Comparison of ENCODE assay signal across 13 mouse cellular contexts in genomic region chr7:143944421-143944980, GRCm38 (mm10). TPM values are rescaled to one million over a fixed set of nuclear protein-coding genes. Genes with fewer than 3 reads are reported as not detected.
DNase-seq lines count a peak whose midpoint lies in the region; ATAC-seq and TF ChIP-seq lines count a peak whose summit lies in the region.
"Had no signal": no experiment of that assay in that cellular context is flagged by ENCODE, and none has a peak within 500 bp of the region (broad histone marks: within the 10 kb centered on the region; RNA-seq: fewer than 3 reads in every experiment).

No protein-coding gene starts in this region.

- H3K4me1 ChIP-seq in stomach, embryonic 16.5 days (ENCODE audit: control insufficient read depth, insufficient read depth, low read length), result no peaks in the 10 kb centered on the region
- H3K4me1 ChIP-seq in stomach, postnatal 0 days (replicated peaks; ENCODE audit: control insufficient read depth, insufficient read depth), result no peaks in the 10 kb centered on the region
- H3K4me1 ChIP-seq: embryonic facial prominence, embryonic 12.5 days; heart, embryonic 10.5 days had no signal

- no peak overlapping the region for H3K27ac ChIP-seq in stomach, embryonic 16.5 days (ENCODE audit: low read length)
- no peak overlapping the region for H3K27ac ChIP-seq in stomach, postnatal 0 days (replicated peaks)
- H3K27ac ChIP-seq: embryonic facial prominence, embryonic 12.5 days; heart, embryonic 10.5 days; kidney, postnatal 0 days had no signal

- 56% methylated on average over 6 of the region's 6 CpGs for WGBS in stomach, embryonic 16.5 days
- 41% methylated on average over 6 of the region's 6 CpGs for WGBS in stomach, postnatal 0 days

- H3K4me2 ChIP-seq in stomach, embryonic 16.5 days (ENCODE audit: low read depth, low read length), result no peak overlapping the region
- no peak overlapping the region for H3K4me2 ChIP-seq in stomach, postnatal 0 days (replicated peaks; ENCODE audit: low read depth)
- H3K4me2 ChIP-seq: embryonic facial prominence, embryonic 12.5 days had no signal

- no peak overlapping the region for H3K9ac ChIP-seq in stomach, embryonic 16.5 days (ENCODE audit: low read length)
- H3K9ac ChIP-seq in stomach, postnatal 0 days (ENCODE audit: low read length), result no peak overlapping the region
- H3K9ac ChIP-seq: embryonic facial prominence, embryonic 12.5 days had no signal

- no peak for TF ChIP-seq EP300 in stomach, postnatal 0 days (optimal IDR thresholded peaks at IDR 0.05)

- peak; percentile 61; the same call in 1 of the 2 replicates for ATAC-seq in stomach, embryonic 16.5 days (ENCODE audit: insufficient read depth, low FRiP score)
- no peak for ATAC-seq in stomach, postnatal 0 days (ENCODE audit: low FRiP score, low TSS enrichment)

- H3K4me3 ChIP-seq in stomach, embryonic 16.5 days (replicated peaks; ENCODE audit: low read length), result no peak overlapping the region
- no peak overlapping the region for H3K4me3 ChIP-seq in stomach, postnatal 0 days (ENCODE audit: low read depth, low read length)
- H3K4me3 ChIP-seq: embryonic facial prominence, embryonic 12.5 days; heart, embryonic 10.5 days had no signal

- no peaks in the 10 kb centered on the region for H3K9me3 ChIP-seq in stomach, embryonic 16.5 days (replicated peaks; ENCODE audit: control insufficient read depth, low read length)
- H3K9me3 ChIP-seq in stomach, postnatal 0 days (ENCODE audit: control insufficient read depth, low read length), result no peaks in the 10 kb centered on the region
- H3K9me3 ChIP-seq: embryonic facial prominence, embryonic 12.5 days; heart, embryonic 10.5 days had no signal

- H3K27me3 ChIP-seq in stomach, embryonic 16.5 days (ENCODE audit: control insufficient read depth, insufficient read depth, low read length), result no peaks in the 10 kb centered on the region
- H3K27me3 ChIP-seq in stomach, postnatal 0 days (ENCODE audit: control insufficient read depth, insufficient read depth, low read length), result 0 out of 2 replicates have a peak, but pooled peaks cover 2% of the 10 kb centered on the region
- H3K27me3 ChIP-seq: embryonic facial prominence, embryonic 12.5 days had no signal

- DNase-seq in cerebellum, adult 9-10 months, result peak; percentile 4
- DNase-seq in cerebellum, adult 8-10 months, result no peak
- peak; percentile 31 to 53 for DNase-seq in layer of hippocampus, adult 18-20 months (ENCODE audit: low spot score in 2 of 2)
- DNase-seq in layer of hippocampus, adult 9-10 months (ENCODE audit: low spot score), result no peak
- DNase-seq in stomach, postnatal 0 days (ENCODE audit: low spot score), result no peak
- no peak for DNase-seq in kidney, postnatal 4 days
- DNase-seq in gastrocnemius, postnatal 4 days (ENCODE audit: low spot score in 2 of 2), result no peak
- DNase-seq: B cell, adult 2 months had no signal

- H3K36me3 ChIP-seq in stomach, embryonic 16.5 days (ENCODE audit: control insufficient read depth, insufficient read depth, low read length), result no peaks in the 10 kb centered on the region
- no peaks in the 10 kb centered on the region for H3K36me3 ChIP-seq in stomach, postnatal 0 days (ENCODE audit: control insufficient read depth, insufficient read depth, low read length)
- H3K36me3 ChIP-seq: embryonic facial prominence, embryonic 12.5 days; G1E; heart, embryonic 10.5 days had no signal

- no peak for TF ChIP-seq CTCF in stomach, postnatal 0 days (IDR thresholded peaks at IDR 0.05; ENCODE audit: low read depth)

RNA-seq across cellular contexts. Expression of gene Shank2, which starts 57.2 kb away (rescaled TPM):
- total RNA-seq in layer of hippocampus, adult 18-20 months (2021), result 100 to 1,000 TPM; 119 to 122 TPM
- 1.1 and 1.6 TPM in 2 replicates for polyA plus RNA-seq in stomach, embryonic 16.5 days (2015; fragmentation: Nextera tagmentation; extraction: Ambion mirVana)
- 0.68 and 0.69 TPM in 2 replicates for polyA plus RNA-seq in stomach, postnatal 0 days (2015; fragmentation: Nextera tagmentation; extraction: Ambion mirVana)
- total RNA-seq in gastrocnemius, postnatal 4 days (2021), result under 1 TPM; 0.52 to 0.88 TPM
- polyA plus RNA-seq: G1E had no signal

Comparison
In these comparisons a context has a peak if more than half of its experiments do, and no peak if none do; other contexts are left out.
1. DNase-seq: peak in cerebellum, adult 9-10 months (single experiment) and layer of hippocampus, adult 18-20 months (2 of 2); none in cerebellum, adult 8-10 months (single experiment), layer of hippocampus, adult 9-10 months (single experiment), stomach, postnatal 0 days (single experiment), kidney, postnatal 4 days (0 of 2) and gastrocnemius, postnatal 4 days (0 of 2).
2. RNA of gene Shank2, which starts 57.2 kb away (total RNA-seq): 119 to 122 TPM in layer of hippocampus, adult 18-20 months; 0.52 to 0.88 TPM in gastrocnemius, postnatal 4 days; every median in the first group is over 10 times any median in the second.